Mouse (Mus musculus) lung, embryonic 15.5 days (tissue): ENCODE measurements around the gene Paqr6. TPM values are rescaled to one million over a fixed set of nuclear protein-coding genes. Genes with fewer than 3 reads are reported as not detected.

ENCODE experiments used
- polyA plus RNA-seq: library from polyadenylated mRNA; unstranded; fragments of >200 nt; fragmentation: Nextera tagmentation; extraction: Ambion mirVana; gene quantifications from 2 replicates; pipeline ENCODE4 v1.2.1, GENCODE M21; 2015

The Paqr6 gene
- polyA plus RNA-seq, 1 experiment from 2014 or later, result 10.1 TPM

Other genes with a start within 250 kb of the Paqr6 start
- gene Mef2d, start 222.2 kb upstream of the Paqr6 start, polyA plus RNA-seq, result 16.7 and 20.4 TPM in 2 replicates
- gene Rhbg, start 109.9 kb upstream of the Paqr6 start, polyA plus RNA-seq, result 0.34 and 0.42 TPM in 2 replicates
- 0.23 and 0.35 TPM in 2 replicates for gene Gm38392, start 77.4 kb upstream of the Paqr6 start, polyA plus RNA-seq
- 10.0 and 12.2 TPM in 2 replicates for gene Tsacc, start 67.6 kb upstream of the Paqr6 start, polyA plus RNA-seq
- gene Cct3, start 67.5 kb upstream of the Paqr6 start, polyA plus RNA-seq, result 525 and 549 TPM in 2 replicates
- 192 and 203 TPM in 2 replicates for gene Glmp, start 39.6 kb upstream of the Paqr6 start, polyA plus RNA-seq
- gene Tmem79, start 28.4 kb upstream of the Paqr6 start, polyA plus RNA-seq, result 7.5 and 9.5 TPM in 2 replicates
- 49.4 and 53.1 TPM in 2 replicates for gene Smg5, start 28.3 kb upstream of the Paqr6 start, polyA plus RNA-seq
- gene Bglap3, start 8.2 kb downstream of the Paqr6 start, polyA plus RNA-seq, result not detected in 2 replicates
- not detected in 2 replicates for gene Bglap2, start 14.1 kb downstream of the Paqr6 start, polyA plus RNA-seq
- 0.53 TPM in 1 of 2 replicates, not detected in the other for gene Bglap, start 19.9 kb downstream of the Paqr6 start, polyA plus RNA-seq
- 158 and 164 TPM in 2 replicates for gene Pmf1, start 45.7 kb downstream of the Paqr6 start, polyA plus RNA-seq
- 13.9 and 14.8 TPM in 2 replicates for gene Slc25a44, start 60.6 kb downstream of the Paqr6 start, polyA plus RNA-seq
- gene Sema4a, start 96.6 kb downstream of the Paqr6 start, polyA plus RNA-seq, result 4.5 and 5.3 TPM in 2 replicates
- gene Lmna, start 145.4 kb downstream of the Paqr6 start, polyA plus RNA-seq, result 111 and 121 TPM in 2 replicates
- 15.8 and 16.8 TPM in 2 replicates for gene Mex3a, start 167.8 kb downstream of the Paqr6 start, polyA plus RNA-seq
- 33.1 and 36.4 TPM in 2 replicates for gene Rab25, start 183.7 kb downstream of the Paqr6 start, polyA plus RNA-seq
- gene Lamtor2, start 188.5 kb downstream of the Paqr6 start, polyA plus RNA-seq, result 165 and 178 TPM in 2 replicates
- 46.4 and 49.4 TPM in 2 replicates for gene Ubqln4, start 189.2 kb downstream of the Paqr6 start, polyA plus RNA-seq
- gene Ssr2, start 211.3 kb downstream of the Paqr6 start, polyA plus RNA-seq, result 290 and 301 TPM in 2 replicates
- 105 and 116 TPM in 2 replicates for gene Arhgef2, start 241.4 kb downstream of the Paqr6 start, polyA plus RNA-seq